Mouse (Mus musculus) myocyte (in vitro differentiated cells): ENCODE measurements around the gene Milr1.

Experiments used
- CEBPB ChIP-seq: IDR thresholded peaks from 2 replicates; pipeline ENCODE4 v1.6.1; 2011; ENCODE audit warnings: mild to moderate bottlenecking, moderate library complexity; ENCODE audit not compliant: poor library complexity, insufficient read depth, severe bottlenecking
- E2F4 ChIP-seq: IDR thresholded peaks from one replicate; pipeline ENCODE4 v1.6.1; 2011; ENCODE audit warnings: mild to moderate bottlenecking, control low read depth, moderate library complexity; ENCODE audit not compliant: insufficient read depth
- MYOG ChIP-seq, 3 experiments: IDR thresholded peaks; one replicate each; pipeline ENCODE4 v1.6.1; 2011; ENCODE audit warnings: control low read depth in 2 of 3, low read depth in 2 of 3, mild to moderate bottlenecking in 2 of 3; ENCODE audit not compliant: insufficient read length in 2 of 3, control insufficient read depth in 1 of 3, insufficient read depth in 1 of 3
- POLR2A ChIP-seq: IDR thresholded peaks from one replicate; pipeline ENCODE4 v1.6.1; 2011; ENCODE audit warnings: low read depth, mild to moderate bottlenecking, control low read depth, moderate library complexity; ENCODE audit not compliant: insufficient read length
- POLR2AphosphoS2 ChIP-seq: IDR thresholded peaks from one replicate; pipeline ENCODE4 v1.6.1; 2011; ENCODE audit warnings: low read depth, control low read depth; ENCODE audit not compliant: insufficient read length
- TCF12 ChIP-seq: IDR thresholded peaks from one replicate; pipeline ENCODE4 v1.6.1; 2011; ENCODE audit warnings: mild to moderate bottlenecking, control low read depth; ENCODE audit not compliant: poor library complexity, insufficient read depth, severe bottlenecking

GRCm38 (mm10) chr11:106728402-106729366, 22.3 kb upstream of the Milr1 start:
- TF ChIP-seq TCF12 (no peak), POLR2A (no peak), POLR2AphosphoS2 (no peak), CEBPB (no peak), MYOG (IDR thresholded peaks at IDR 0.05; ENCODE audit: control insufficient read depth in 1 of 3, insufficient read depth in 1 of 3, insufficient read length in 2 of 3, low read depth in 2 of 3) (no peak), E2F4 (no peak)
